Mouse (Mus musculus) frontal cortex, postnatal 36 days (tissue): ENCODE measurements at regions not wholly inside any gene's neighbourhood (a gene's known extent, or its start where the extent isn't known, plus 50 kb on each side); places are given as distances from the start of the nearest gene placed in this dataset.
"Not testable (repeated sequence)": the region's sequence is repeated elsewhere in the genome, so short reads cannot be mapped to it uniquely, and the experiment has no call there.

Source experiments
- DNase-seq, 2 experiments: peaks; one replicate each; pipeline ENCODE4 v3.0.0; 2022; ENCODE audit warnings: low spot score in 2 of 2

- no peak for DNase-seq
Measured at GRCm38 (mm10) chr4:45647514-45647913, 115.2 kb upstream of the Shb start.

DNA sequence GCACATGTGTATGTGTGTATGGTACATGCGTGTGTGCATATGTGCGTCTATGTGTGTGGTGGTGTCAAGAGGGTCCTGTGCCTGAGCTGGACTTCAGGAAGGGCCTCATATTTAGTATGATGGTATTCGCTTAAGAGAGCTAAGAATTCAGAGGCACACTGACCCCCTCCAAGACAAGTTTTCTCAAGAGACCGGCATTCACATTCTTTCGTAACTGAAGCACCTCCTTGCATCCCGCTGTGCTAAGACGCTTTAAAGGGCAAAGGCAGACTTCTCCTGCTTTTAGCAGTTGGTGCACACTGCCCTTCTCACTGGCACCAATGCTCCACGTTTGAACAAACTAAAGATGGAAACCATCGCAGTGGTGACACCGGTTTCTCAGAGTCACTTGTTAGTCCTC lies 110.3 kb upstream of the Shb start:
- DNase-seq = no peak

DNA sequence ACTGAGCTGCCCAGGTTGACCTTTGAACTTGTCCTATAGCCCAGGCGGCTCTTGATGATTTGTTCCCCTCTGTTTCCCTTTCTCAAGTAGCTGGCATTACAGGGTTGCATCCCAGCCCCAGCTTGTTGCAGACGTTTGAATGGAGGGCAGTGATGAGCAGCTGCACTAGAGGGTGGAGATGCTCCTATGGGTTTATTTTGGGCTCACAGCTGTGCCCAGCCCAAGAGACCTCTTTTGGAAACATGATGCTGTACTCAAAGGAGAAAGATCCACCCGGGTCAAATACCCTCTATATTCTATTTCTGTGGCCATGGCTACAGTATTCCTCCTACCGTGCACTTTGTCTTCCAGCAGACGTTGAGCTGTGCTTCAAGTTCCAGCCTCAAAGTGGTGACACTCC lies 109.0 kb upstream of the Shb start:
- no peak for DNase-seq

DNA sequence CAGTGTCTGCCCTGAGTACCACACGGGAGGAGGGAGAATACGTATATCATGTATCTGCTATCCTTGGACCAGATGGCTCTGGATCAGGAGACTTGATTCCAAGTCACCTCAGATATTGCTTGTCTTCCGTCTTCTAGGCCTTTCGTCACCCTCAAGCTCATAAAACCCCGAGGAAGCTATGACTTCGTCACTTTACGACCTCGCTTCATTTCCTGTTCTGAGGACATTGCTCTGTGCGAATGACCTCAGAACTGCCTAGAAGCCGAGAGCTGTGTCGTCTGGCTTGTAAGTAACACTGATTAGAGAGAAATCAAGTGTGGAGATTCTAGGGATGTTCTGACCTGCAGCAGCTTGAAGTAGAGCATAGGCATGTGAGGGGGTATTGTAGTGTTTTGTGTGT lies 108.4 kb upstream of the Shb start:
- no peak for DNase-seq

- no peak for DNase-seq
Measured at GRCm38 (mm10) chr4:45639397-45640034, 107.2 kb upstream of the Shb start.

GRCm38 (mm10) chr4:45638411-45638810 lies 106.1 kb upstream of the Shb start:
- DNase-seq = no peak

DNA sequence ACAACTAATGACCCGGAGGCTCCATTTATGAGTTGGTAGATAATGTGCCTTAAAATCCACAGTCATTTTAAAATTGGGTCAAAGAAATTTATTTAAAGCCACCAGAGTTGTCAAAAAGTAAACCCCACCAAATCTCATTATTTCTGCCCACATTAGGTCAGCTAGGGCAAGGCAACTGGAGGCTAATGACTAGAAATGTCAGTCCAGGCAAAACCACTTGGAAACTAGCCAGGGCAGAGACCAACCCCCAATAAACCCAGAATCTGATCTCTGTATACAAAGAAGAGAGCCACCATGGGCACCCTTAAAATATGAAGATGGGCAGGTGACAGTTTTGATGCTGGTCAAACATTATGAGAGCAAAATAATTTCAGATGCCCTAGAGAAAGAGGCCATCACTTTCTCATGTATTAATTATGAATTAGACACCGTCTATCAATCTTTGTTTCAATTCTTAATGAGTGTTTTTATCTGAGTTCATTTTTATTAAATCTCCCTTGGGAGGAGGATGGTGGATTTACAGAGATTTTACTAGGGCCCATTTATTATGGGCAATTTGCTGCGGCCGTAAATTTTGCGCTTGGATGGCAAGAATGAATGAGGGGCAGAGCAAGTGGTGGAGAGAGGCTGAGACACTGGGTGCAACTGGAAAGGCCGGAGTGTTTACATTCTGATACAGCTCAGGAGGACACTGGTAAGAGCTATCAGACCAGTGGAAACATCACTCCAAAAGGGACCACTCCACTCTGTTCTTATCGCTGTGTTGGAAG lies 99.2 kb upstream of the Shb start:
- no peak for DNase-seq

- no peak for DNase-seq
Measured at GRCm38 (mm10) chr4:45625633-45626032, 93.4 kb upstream of the Shb start.

DNA sequence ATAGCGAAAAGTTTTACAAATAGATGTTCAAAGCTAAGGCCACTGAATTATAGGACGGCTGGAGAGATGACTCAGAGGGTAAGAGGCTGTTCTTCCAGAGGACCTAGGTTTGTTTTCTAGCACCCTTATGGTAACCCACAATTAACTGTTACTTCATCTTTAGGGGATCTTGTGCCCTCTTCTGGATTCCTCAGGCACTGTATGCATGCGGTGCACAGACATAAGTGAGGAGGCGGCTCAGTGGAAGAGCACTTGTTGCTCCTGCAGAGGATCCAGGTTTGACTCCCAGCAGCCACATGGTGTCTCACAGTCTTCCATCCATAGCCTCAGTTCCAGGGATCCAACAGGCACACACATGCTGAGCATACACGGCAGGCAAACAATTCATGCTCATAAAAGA lies 89.7 kb upstream of the Shb start:
- no peak for DNase-seq

- no peak for DNase-seq
Measured at GRCm38 (mm10) chr4:45617126-45617525, 84.9 kb upstream of the Shb start.

DNA sequence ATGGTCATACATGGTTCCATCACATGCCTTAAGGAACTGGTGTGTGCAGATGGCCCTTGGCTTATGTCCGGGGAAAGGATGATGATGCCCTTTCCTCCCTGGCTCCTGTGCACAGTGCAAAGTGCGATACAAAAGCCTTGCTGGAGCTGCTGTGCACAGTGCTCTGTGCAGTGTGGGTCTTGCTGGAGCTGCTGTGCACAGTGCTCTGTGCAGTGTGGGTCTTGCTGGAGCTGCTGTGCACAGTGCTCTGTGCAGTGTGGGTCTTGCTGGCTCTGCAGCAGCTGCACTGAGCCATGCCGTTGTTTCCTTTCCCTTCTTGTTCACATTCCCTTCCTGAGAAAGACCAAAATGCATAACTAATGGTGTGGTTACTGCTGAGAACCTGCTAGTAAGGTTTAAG lies 81.2 kb upstream of the Shb start:
- DNase-seq = not testable (repeated sequence)

- peak in 1 of 2 experiments; percentile 5 for DNase-seq
Measured at GRCm38 (mm10) chr4:45612132-45612531, 79.9 kb upstream of the Shb start.

DNA sequence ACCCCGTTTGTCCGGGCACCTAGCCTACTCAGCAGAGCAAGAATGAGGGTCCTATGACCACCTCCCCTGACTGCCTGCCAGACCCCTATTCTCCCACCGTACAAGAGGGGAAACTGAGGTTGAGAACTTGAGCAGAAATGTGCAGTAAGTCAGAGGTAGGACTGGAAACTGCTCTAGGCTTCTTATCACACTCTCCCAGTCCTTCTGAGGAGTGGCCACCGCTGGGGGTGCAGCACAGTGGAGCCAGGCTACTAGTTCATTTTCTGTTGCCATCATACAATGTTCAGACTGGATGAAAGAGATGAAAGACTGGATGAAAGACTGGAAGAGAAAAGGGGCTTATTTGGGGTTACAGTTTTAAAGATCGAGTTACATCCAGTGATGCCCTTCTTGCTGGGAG lies 78.7 kb upstream of the Shb start:
- no peak for DNase-seq

- no peak for DNase-seq
Measured at GRCm38 (mm10) chr4:45606578-45606977, 74.3 kb upstream of the Shb start.

DNA sequence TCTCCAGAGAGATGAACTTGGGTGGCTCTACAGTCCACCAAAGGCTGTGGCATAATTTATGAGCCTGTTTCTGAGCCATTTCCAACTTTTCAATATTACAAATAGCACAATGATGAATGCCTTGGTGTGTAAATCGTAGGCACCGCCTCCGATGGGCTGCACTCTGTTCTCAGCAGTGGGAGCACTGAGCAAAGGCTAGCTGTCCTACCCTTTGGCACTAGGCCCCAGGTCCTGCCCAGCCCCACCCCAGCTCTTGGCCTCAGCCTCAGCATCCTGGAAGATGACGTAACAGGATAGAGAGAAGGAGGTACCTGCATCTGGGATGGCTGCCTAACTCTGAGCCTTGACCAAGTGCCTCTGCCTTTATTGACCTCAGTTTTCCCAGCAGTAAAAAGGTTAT lies 73.4 kb upstream of the Shb start:
- no peak for DNase-seq

- no peak for DNase-seq
Measured at GRCm38 (mm10) chr4:45604271-45604800, 72.1 kb upstream of the Shb start.

- no peak for DNase-seq
Measured at GRCm38 (mm10) chr4:45600520-45600919, 68.2 kb upstream of the Shb start.

GRCm38 (mm10) chr4:45593435-45593991 lies 61.2 kb upstream of the Shb start:
- DNase-seq = no peak

GRCm38 (mm10) chr4:45592766-45593165 lies 60.5 kb upstream of the Shb start:
- no peak for DNase-seq

DNA sequence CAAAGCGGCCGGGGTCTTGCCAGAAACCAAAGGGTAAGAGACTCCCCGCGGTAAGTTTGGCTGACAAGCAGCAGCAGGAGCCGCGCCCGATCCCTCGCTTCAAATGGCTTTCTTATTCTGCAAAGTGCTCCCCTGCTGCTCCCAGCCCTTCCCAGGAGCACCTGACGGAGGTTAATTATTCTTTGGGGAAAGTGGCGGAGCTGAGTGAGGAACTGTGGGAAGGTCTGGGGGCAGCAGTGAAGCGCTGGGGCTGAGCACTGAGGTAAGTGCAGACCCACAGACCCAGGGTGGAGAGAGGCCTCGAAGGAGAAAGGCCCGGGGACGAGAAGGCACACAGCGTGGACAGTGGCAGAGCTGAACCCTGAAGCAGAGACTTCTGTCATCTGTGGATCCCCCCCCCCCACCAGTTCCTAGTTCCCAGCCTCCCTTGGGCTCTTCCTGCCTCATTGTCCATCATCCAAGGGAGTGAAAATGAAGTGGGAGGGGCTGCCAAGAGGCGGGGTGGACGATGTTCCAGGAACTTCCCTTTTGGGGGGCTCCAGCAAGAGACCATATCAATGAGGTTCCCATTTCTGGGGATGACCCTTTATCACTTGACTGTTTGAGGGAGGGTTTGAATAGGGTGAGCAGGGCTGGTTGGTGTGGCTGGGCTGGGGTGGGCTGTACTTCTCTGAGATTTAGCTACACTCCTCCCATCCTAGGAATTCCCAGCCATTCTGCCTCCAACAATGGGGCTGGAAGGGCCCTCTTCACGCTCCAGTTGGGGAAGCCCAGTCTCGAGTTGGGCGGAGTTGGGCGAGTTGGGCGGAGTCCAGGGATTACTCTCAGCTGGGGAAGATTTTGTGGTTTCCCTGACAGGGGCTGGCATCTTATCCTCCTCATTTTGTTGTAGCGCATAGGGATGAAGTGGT lies 59.4 kb upstream of the Shb start:
- no peak for DNase-seq

DNA sequence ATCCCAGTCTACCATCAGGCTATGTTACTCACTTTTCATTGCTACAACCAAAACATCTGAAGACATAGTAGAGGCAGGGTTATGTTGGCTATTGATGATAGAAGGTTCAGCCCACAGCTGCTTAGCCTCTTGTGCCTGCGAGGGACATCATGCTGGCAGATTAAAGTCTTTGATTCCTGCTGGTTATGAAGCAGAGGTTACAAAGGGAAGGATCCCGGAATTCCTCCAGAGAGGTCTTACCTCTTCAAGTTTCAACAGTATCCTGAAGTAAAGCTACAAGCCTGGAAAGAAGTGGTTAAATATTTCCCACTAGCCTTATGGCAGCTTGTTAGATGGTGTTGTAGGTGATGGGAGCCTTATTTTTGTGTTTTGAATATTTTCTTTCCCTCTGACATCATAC lies 58.6 kb upstream of the Shb start:
- DNase-seq = no peak

DNA sequence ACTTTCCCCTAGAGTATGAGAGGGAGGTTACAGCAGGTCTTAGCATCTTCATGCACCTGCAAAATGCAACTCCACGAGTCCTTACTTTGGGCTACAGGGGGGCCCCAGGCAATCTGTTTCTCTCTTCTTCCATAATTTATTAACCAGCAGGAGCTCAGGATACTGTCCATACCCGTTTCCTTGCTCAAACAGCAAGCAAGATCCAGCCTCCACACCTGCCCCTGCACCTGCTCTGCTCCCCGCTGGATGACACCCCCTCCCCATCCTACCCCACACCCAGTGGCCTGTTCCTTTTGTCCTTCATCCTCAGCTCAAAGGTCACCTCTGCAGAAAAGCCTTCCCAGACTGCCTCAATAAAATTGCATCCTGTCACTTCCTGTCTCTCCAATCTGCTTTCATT lies 56.1 kb upstream of the Shb start:
- DNase-seq = no peak
